Mouse (Mus musculus) neural tube, embryonic 11.5 days (tissue): ENCODE measurements around the gene Def6. TPM values are rescaled to one million over a fixed set of nuclear protein-coding genes. Genes with fewer than 3 reads are reported as not detected.

ENCODE experiments used
- ATAC-seq: fragments of 200-750 bp; cut with Nextera tagmentation; 2 replicates; pipeline ENCODE4 v1.8.0; 2017; ENCODE audit warnings: moderate number of reproducible peaks, mild to moderate bottlenecking, moderate TSS enrichment, moderate library complexity; ENCODE audit not compliant: insufficient read depth, low FRiP score, low TSS enrichment
- DNase-seq: peaks from one replicate; pipeline ENCODE4 v3.0.0-alpha.2; 2015; ENCODE audit warnings: low spot score
- H3K27ac ChIP-seq: fragments of 300-500 bp; sonication (generic); 2 replicates; pipeline ENCODE4 v1.5.1; 2014; ENCODE audit warnings: low read depth, mild to moderate bottlenecking, low read length
- H3K27me3 ChIP-seq: fragments of 300-500 bp; sonication (generic); 2 replicates; pipeline ENCODE4 v1.6.1; 2014; ENCODE audit warnings: mild to moderate bottlenecking, low read length, mixed read lengths; ENCODE audit not compliant: control insufficient read depth, insufficient read depth
- H3K36me3 ChIP-seq: fragments of 300-500 bp; sonication (generic); 2 replicates; pipeline ENCODE4 v1.6.1; 2014; ENCODE audit warnings: mild to moderate bottlenecking, low read length, moderate library complexity, mixed read lengths; ENCODE audit not compliant: control insufficient read depth, insufficient read depth
- H3K4me1 ChIP-seq: fragments of 300-500 bp; sonication (generic); 2 replicates; pipeline ENCODE4 v1.6.1; 2014; ENCODE audit warnings: low read length, mixed read lengths; ENCODE audit not compliant: control insufficient read depth, insufficient read depth
- H3K4me2 ChIP-seq: fragments of 300-500 bp; sonication (generic); 2 replicates; pipeline ENCODE4 v1.6.1; 2014; ENCODE audit warnings: low read depth, mild to moderate bottlenecking, moderate library complexity
- H3K4me3 ChIP-seq: fragments of 300-500 bp; sonication (generic); 2 replicates; pipeline ENCODE4 v1.5.1; 2014; ENCODE audit warnings: low read depth, low read length
- H3K9ac ChIP-seq: fragments of 300-500 bp; sonication (generic); 2 replicates; pipeline ENCODE4 v1.6.1; 2014; ENCODE audit warnings: mild to moderate bottlenecking, low read length
- H3K9me3 ChIP-seq: fragments of 300-500 bp; sonication (generic); 2 replicates; pipeline ENCODE4 v1.6.1; 2016; ENCODE audit warnings: low read length; ENCODE audit not compliant: control insufficient read depth
- WGBS: fragments of 180-500 bp; shearing (Covaris S2); extraction: QIAGEN DNeasy Blood & Tissue Kit; methylation state at CpG from one replicate; pipeline ENCODE4 v1.1.7; 2014; 5-methylcytosine and 5-hydroxymethylcytosine counted together
- polyA plus RNA-seq: library from polyadenylated mRNA; unstranded; fragments of >200 nt; fragmentation: Nextera tagmentation; extraction: Ambion mirVana; gene quantifications from 2 replicates; pipeline ENCODE4 v1.2.1, GENCODE M21; 2014

The Def6 gene
- polyA plus RNA-seq, 1 experiment from 2014 or later: 2.7 TPM

GRCm38 (mm10) chr17:28256651-28257328 is 49.2 kb downstream of the Def6 start:
- DNase-seq: peak; percentile 53
- H3K9me3 ChIP-seq: no peaks in the 10 kb centered on the region; the same call in 1 of the 2 replicates
- H3K27ac ChIP-seq: 0 out of 2 replicates have a peak overlapping the region, but pooled peaks have one; percentile 49
- H3K4me2 ChIP-seq: no peak overlapping the region
- H3K9ac ChIP-seq: no peak overlapping the region
- no peaks in the 10 kb centered on the region for H3K27me3 ChIP-seq
- WGBS: 65% methylated on average over 13 of the region's 13 CpGs
- H3K4me3 ChIP-seq: no peak overlapping the region
- no peak for ATAC-seq
- no peaks in the 10 kb centered on the region; the same call in 1 of the 2 replicates for H3K36me3 ChIP-seq
- H3K4me1 ChIP-seq: peaks cover 11% of the 10 kb centered on the region

- peaks cover 11% of the 10 kb centered on the region for H3K4me1 ChIP-seq
- DNase-seq (no peak), ATAC-seq (no peak)
- 88% methylated on average over 9 of the region's 9 CpGs for WGBS
- H3K36me3 ChIP-seq: no peaks in the 10 kb centered on the region
- H3K4me2 ChIP-seq: no peak overlapping the region
- no peak overlapping the region for H3K27ac ChIP-seq
- H3K27me3 ChIP-seq: no peaks in the 10 kb centered on the region
- no peak overlapping the region for H3K9ac ChIP-seq
- H3K9me3 ChIP-seq: no peaks in the 10 kb centered on the region; the same call in 1 of the 2 replicates
- H3K4me3 ChIP-seq: no peak overlapping the region
These were observed 50.7 kb downstream of the Def6 start for GRCm38 (mm10) chr17:28258325-28258724.

GRCm38 (mm10) chr17:28259890-28260542 is 52.4 kb downstream of the Def6 start:
- H3K9me3 ChIP-seq: no peaks in the 10 kb centered on the region; the same call in 1 of the 2 replicates
- H3K4me1 ChIP-seq: peaks cover 11% of the 10 kb centered on the region
- no peak overlapping the region for H3K4me3 ChIP-seq
- no peak overlapping the region for H3K27ac ChIP-seq
- no peak for DNase-seq
- no peak overlapping the region for H3K4me2 ChIP-seq
- no peaks in the 10 kb centered on the region for H3K27me3 ChIP-seq
- 78% methylated on average over 16 of the region's 16 CpGs for WGBS
- no peak for ATAC-seq
- H3K9ac ChIP-seq: no peak overlapping the region
- H3K36me3 ChIP-seq: no peaks in the 10 kb centered on the region

GRCm38 (mm10) chr17:28260543-28260909 is 52.9 kb downstream of the Def6 start:
- Histone ChIP-seq H3K36me3 (no peaks in the 10 kb centered on the region), H3K4me2 (no peak overlapping the region), H3K27me3 (no peaks in the 10 kb centered on the region), H3K4me3 (no peak overlapping the region), H3K27ac (no peak overlapping the region), H3K9ac (no peak overlapping the region), H3K9me3 (no peaks in the 10 kb centered on the region; the same call in 1 of the 2 replicates), H3K4me1 (peaks cover 10% of the 10 kb centered on the region)
- DNase-seq (no peak), ATAC-seq (no peak)
- 85% methylated on average over 9 of the region's 9 CpGs for WGBS

GRCm38 (mm10) chr17:28261795-28262194 is 54.2 kb downstream of the Def6 start:
- H3K27ac ChIP-seq: no peak overlapping the region
- no peaks in the 10 kb centered on the region; the same call in 1 of the 2 replicates for H3K9me3 ChIP-seq

GRCm38 (mm10) chr17:28263181-28263894 is 55.8 kb downstream of the Def6 start:
- Histone ChIP-seq H3K4me3 (no peak overlapping the region), H3K27ac (no peak overlapping the region; the same call in 1 of the 2 replicates), H3K4me1 (no peaks in the 10 kb centered on the region), H3K36me3 (no peaks in the 10 kb centered on the region), H3K9ac (no peak overlapping the region), H3K4me2 (no peak overlapping the region), H3K27me3 (no peaks in the 10 kb centered on the region), H3K9me3 (no peaks in the 10 kb centered on the region; the same call in 1 of the 2 replicates)
- no peak for ATAC-seq
- WGBS: 71% methylated on average over 13 of the region's 13 CpGs
- DNase-seq: no peak

More at GRCm38 (mm10) chr17:28261795-28262194, 54.2 kb downstream of the Def6 start:
- no peak overlapping the region for H3K9ac ChIP-seq
- H3K27me3 ChIP-seq: no peaks in the 10 kb centered on the region
- H3K4me2 ChIP-seq: no peak overlapping the region
- ATAC-seq (no peak), DNase-seq (no peak)
- peaks cover 5% of the 10 kb centered on the region for H3K4me1 ChIP-seq
- no peaks in the 10 kb centered on the region for H3K36me3 ChIP-seq
- H3K4me3 ChIP-seq: no peak overlapping the region
- WGBS: 80% methylated on average over 10 of the region's 11 CpGs

GRCm38 (mm10) chr17:28267251-28267650 is 59.7 kb downstream of the Def6 start:
- ATAC-seq (no peak), DNase-seq (no peak)
- no peaks in the 10 kb centered on the region for H3K4me1 ChIP-seq
- 90% methylated on average over 5 of the region's 5 CpGs for WGBS
- H3K4me2 ChIP-seq: no peak overlapping the region
- H3K4me3 ChIP-seq: no peak overlapping the region
- H3K9ac ChIP-seq: no peak overlapping the region
- no peaks in the 10 kb centered on the region for H3K27me3 ChIP-seq
- no peaks in the 10 kb centered on the region for H3K36me3 ChIP-seq
- no peak overlapping the region for H3K27ac ChIP-seq
- H3K9me3 ChIP-seq: no peaks in the 10 kb centered on the region

- Histone ChIP-seq H3K4me3 (no peak overlapping the region), H3K9ac (no peak overlapping the region), H3K4me1 (no peaks in the 10 kb centered on the region), H3K27ac (no peak overlapping the region), H3K9me3 (no peaks in the 10 kb centered on the region), H3K27me3 (no peaks in the 10 kb centered on the region), H3K4me2 (no peak overlapping the region), H3K36me3 (no peaks in the 10 kb centered on the region)
- DNase-seq: no peak
- 73% methylated on average over 13 of the region's 13 CpGs for WGBS
- ATAC-seq: no peak
These were observed 62.6 kb downstream of the Def6 start for GRCm38 (mm10) chr17:28270165-28270564.
